Mouse (Mus musculus) urinary bladder, adult 2 months (tissue): ENCODE measurements around the gene Cenpt. TPM values are rescaled to one million over a fixed set of nuclear protein-coding genes. Genes with fewer than 3 reads are reported as not detected.

Experiments used
- DNase-seq: peaks from one replicate; pipeline ENCODE4 v3.0.0; 2022; ENCODE audit warnings: low spot score
- polyA plus RNA-seq: library from polyadenylated mRNA; depleted of rRNA; stranded (reverse); fragments of >200 nt; gene quantifications from 2 replicates; pipeline ENCODE4 v1.2.3, GENCODE M21; 2012; rRNA removed

Cenpt gene
- polyA plus RNA-seq, 1 experiment, result 21.2 TPM

DNA sequence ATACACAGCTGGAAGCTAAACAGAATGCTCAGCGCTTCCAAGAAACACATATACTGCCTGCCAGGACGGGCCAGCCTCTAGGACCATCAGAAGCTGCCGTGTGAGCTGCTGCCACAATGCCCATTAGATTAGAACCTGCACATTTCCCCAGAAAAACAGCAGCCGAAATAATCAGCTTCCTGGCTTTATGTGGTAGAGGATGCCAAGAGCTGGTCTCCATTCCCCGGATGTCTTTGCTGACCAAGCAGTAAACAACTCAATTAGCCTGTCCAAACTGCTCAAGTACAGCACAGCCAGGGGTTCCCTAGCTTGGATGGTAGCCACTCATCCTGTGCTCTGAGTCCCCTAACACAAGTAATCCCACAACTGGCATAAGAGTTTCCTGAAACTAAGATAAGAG is 45.3 kb downstream of the Cenpt start:
- DNase-seq, result no peak

DNA sequence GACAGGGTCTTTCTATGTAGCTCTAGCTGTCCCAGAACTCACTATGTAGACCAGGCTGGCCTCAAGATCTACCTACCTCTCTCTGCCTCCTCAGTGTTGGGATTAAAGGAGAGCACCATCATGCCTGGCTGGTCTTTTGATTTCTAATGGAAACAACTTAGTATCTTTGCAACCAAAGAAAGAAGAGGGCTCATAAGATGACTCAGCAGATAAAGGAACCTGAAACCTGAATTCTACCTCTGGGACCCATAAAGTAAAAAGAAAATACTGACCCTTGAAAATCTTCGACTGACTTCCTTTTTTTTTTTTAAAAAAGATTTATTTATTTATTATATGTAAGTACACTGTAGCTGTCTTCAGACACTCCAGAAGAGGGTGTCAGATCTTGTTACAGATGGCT is 47.1 kb downstream of the Cenpt start:
- no peak for DNase-seq

DNA sequence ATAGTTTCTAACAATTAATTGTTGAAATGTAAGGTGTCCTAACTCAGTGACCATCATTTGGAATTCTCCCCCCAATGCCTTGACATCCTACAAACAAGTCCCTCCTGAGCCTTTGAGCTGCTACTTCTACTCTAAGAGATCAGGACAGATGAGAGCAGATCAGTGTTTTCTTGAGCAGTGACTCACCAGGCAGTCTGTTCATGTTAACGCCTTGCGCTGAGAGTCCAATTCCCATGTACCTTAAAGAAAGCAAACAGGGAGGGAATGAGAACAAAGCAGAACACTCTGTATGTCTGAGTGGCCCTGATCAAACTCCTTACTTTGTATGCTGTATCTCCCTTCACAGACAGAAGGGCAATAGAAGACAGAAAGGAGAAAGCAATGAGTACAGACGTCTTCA is 47.7 kb downstream of the Cenpt start:
- DNase-seq, result no peak

DNA sequence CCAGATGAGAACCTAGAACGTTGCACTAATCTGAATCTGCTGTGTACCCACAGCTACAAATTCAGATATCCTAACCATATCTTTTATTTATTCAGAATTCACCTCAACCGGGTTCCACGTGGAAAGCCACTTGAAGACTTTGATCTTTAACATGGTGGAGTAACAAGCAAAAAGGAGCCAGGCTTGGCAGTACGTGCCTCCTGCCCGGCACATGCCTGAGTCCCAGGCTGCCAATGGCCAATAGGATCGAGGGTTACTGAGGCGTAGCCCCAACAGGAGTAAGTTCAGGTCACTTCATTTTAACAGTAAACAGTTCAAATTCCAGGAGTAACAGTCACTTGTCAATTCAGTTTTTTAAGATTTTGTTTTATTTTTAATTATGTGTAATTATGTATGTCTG is 48.3 kb downstream of the Cenpt start:
- no peak for DNase-seq

DNA sequence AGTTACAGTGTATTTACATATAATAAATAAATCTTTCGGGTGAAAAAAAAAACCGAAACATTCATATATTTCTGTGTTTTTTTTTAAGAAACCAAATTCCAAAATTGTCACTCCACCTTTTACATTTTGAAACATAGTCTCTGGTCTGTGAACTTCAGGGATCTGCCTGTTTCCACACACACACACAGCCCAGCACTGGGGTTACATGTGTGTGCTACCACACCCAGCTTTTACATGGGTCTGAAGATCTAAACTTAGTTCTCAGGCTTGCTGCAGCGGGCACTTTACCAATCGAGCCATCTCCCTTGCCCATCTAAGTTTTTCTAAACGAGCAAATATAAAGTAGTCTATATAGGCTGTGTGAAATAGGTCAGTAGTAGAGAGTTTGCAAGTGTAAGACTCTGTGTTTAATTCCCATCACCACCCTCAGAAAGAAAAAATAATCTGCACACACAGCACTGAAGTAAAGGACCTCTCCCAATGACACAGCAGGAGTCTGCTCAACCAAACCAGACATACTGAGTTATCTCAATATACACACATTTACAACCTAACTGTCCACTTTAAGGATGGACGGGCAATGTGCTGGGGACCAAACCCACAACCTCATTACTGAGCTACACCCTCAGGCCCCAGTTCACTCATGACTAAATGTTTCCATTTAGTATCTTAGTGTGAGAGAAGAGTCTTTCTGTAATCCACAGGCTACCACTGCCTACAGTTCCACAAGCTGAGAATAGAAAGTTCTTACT is 51.7 kb downstream of the Cenpt start:
- DNase-seq, result no peak

DNA sequence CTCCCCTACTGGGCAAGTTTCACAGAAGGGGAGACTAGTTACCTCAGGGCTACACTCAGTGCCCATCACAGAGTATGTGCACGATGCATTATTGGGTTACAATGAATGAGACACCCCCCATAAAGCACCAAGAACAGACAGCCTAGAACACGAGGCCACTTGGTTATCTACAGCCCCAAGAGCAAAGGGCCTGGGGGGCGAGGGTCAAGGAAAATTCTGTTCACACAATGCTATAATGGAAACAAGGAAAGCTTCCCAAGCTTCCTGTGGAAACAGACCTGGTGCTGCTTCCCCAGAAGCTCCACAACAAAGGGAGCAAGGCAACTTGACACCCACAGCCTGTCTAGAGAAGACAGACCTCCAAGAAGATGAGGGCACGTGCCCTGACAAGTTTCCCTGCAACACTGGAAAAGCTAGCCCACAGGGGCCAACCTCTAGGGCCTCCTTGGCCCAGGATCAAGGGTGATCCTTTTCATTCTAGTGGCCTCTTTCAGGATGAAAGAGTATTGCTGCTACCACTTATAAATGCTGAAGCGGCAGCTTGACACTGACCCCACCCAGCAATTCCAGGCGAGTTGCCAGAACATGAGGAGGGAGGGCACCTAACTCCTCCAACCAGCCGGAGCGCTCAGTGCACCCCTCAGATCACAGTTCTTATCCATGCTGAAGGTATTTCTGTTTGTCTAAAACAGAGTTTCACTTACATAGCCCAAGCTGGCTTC is 53.8 kb downstream of the Cenpt start:
- DNase-seq, result no peak

DNA sequence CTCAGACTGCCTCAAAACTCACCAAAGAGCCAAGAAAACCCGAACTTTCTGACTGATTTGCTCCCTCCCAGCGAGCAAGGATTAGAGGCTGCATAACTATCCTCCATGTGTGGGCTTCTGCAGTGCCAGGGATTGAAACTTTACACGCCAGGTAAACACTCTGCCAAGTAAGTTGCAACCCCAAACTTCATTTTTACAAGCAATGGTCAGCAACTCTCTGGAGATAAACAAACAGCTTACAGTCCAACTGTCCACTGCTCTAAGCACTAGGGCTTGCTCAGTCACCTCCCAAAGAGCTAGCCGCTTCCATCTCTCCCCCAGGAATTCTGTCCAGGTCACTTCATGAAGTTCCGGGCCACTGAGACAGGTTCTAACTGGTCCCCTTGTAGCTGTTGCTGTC is 54.7 kb downstream of the Cenpt start:
- DNase-seq, result no peak

DNA sequence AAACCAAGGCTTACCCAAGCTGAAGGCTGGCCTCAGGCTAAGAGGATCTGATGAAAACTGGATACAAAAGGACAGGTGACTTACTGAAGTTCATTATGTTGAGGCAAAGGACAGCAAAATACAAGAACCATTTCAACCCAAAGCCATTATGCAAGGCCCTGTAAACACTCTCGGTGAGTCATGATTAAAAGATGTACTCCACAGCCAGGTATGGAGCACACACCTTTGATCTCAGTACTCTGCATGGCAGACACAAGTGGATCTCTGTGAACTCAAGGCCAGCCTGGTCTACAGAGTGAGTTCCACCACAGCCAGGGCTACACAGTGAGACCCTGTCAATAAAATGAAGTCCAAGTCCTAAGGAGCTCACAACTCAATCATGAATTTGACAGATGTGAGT is 57.3 kb downstream of the Cenpt start:
- no peak for DNase-seq

Other genes starting within 250 kb of the Cenpt start
- gene Ripor1, start 248.0 kb downstream of the Cenpt start, polyA plus RNA-seq, result 12.1 and 26.0 TPM in 2 replicates
- 21.6 and 31.5 TPM in 2 replicates for gene Ctcf, start 216.7 kb downstream of the Cenpt start, polyA plus RNA-seq
- gene Agrp, start 215.9 kb downstream of the Cenpt start, polyA plus RNA-seq, result 0.27 and 0.89 TPM in 2 replicates
- gene Carmil2, start 167.0 kb downstream of the Cenpt start, polyA plus RNA-seq, result 0.53 and 0.61 TPM in 2 replicates
- 18.2 and 18.8 TPM in 2 replicates for gene Acd, start 152.2 kb downstream of the Cenpt start, polyA plus RNA-seq
- 11.2 and 15.4 TPM in 2 replicates for gene Pard6a, start 152.1 kb downstream of the Cenpt start, polyA plus RNA-seq
- not detected in 2 replicates for gene 4933405L10Rik, start 145.6 kb downstream of the Cenpt start, polyA plus RNA-seq
- gene Enkd1, start 145.1 kb downstream of the Cenpt start, polyA plus RNA-seq, result 9.6 and 11.5 TPM in 2 replicates
- gene Gfod2, start 94.6 kb downstream of the Cenpt start, polyA plus RNA-seq, result 5.2 and 5.9 TPM in 2 replicates
- gene Ranbp10, start 25.9 kb downstream of the Cenpt start, polyA plus RNA-seq, result 17.7 and 18.2 TPM in 2 replicates
- not detected in 2 replicates for gene Tsnaxip1, start 25.5 kb downstream of the Cenpt start, polyA plus RNA-seq
- gene Thap11, start 1.9 kb upstream of the Cenpt start, polyA plus RNA-seq, result 42.2 and 44.4 TPM in 2 replicates
- 79.8 and 95.3 TPM in 2 replicates for gene Nutf2, start 7.3 kb upstream of the Cenpt start, polyA plus RNA-seq
- 38.1 and 44.6 TPM in 2 replicates for gene Edc4, start 27.6 kb upstream of the Cenpt start, polyA plus RNA-seq
- 1.9 and 2.0 TPM in 2 replicates for gene Nrn1l, start 40.3 kb upstream of the Cenpt start, polyA plus RNA-seq
- 30.0 and 32.6 TPM in 2 replicates for gene Pskh1, start 47.2 kb upstream of the Cenpt start, polyA plus RNA-seq
- gene Ctrl, start 80.6 kb upstream of the Cenpt start, polyA plus RNA-seq, result 1.4 and 1.8 TPM in 2 replicates
- 82.8 and 98.7 TPM in 2 replicates for gene Psmb10, start 85.2 kb upstream of the Cenpt start, polyA plus RNA-seq
- 3.7 and 5.2 TPM in 2 replicates for gene Lcat, start 90.1 kb upstream of the Cenpt start, polyA plus RNA-seq
- gene Slc12a4, start 112.8 kb upstream of the Cenpt start, polyA plus RNA-seq, result 64.3 and 69.6 TPM in 2 replicates
- 0.12 and 0.17 TPM in 2 replicates for gene Dpep3, start 126.2 kb upstream of the Cenpt start, polyA plus RNA-seq
- gene Dus2, start 138.1 kb upstream of the Cenpt start, polyA plus RNA-seq, result 16.6 and 19.3 TPM in 2 replicates
- 0.06 and 0.07 TPM in 2 replicates for gene Dpep2nb, start 152.7 kb upstream of the Cenpt start, polyA plus RNA-seq
- 10.5 and 11.8 TPM in 2 replicates for gene Ddx28, start 158.6 kb upstream of the Cenpt start, polyA plus RNA-seq
- gene Nfatc3, start 205.6 kb upstream of the Cenpt start, polyA plus RNA-seq, result 15.4 and 19.9 TPM in 2 replicates